Mouse (Mus musculus) right cerebral cortex, adult 18-20 months (tissue): ENCODE results near the gene St6gal1.

Source experiments
- DNase-seq: peaks from one replicate; pipeline ENCODE4 v3.0.0; 2022; ENCODE audit warnings: mixed read lengths

The St6gal1 gene

DNA sequence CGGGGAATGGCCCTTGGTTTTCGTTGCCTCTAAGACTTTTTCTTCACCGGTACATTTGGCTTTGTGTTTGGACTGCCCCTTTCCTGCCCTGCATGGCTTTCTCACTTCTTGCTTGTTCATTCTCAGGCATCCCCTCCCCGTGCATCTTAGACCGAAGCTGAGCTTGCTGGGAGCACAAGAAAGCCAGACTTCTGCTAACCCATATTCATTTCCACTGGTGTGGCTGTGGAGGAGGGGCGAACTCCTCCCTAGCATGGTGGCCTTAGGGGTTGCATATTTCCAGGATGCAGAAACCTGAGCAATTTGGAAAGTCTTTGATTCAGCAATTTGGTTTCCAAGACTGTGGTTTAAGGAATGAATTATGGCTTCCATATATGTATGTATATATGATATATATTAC, 29.1 kb downstream of the St6gal1 start:
- no peak for DNase-seq

DNA sequence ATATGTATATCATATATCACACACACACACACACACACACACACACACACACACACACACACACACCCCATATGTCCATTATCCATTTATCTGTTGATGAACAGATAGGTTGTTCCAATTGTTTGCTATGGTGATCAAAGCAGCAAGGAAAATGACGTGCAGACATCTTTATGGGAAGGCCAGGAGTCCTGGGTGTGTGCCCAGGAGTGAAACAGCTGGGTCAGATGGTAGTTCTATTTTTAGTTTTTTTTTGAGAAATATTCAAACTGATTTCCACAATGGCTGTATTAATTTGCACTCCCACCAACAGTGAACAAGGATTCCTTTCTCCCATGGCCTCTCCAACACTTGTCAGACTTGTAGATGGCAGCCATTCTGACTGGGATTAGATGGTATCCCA, 29.5 kb downstream of the St6gal1 start:
- no peak for DNase-seq

DNA sequence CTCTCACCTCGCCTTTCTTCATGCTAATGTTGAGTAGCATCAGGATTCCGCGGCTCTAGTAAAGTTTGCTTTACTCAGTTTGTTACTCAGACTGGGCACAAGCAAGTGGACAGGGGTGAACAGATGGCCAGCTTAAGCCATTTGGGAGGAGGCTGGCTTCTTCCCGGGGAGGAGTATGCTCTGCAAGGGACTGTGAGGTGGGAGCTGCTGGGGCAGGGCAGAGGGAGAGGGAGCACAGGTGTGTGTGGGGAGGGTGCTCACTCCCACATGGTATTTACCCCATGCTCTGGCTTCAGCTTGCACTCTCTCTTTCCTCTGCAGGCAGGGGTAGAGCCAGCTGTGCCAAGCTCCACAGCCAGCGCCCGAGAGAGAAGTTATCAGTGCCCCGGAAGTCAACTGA, 32.1 kb downstream of the St6gal1 start:
- DNase-seq = no peak

DNA sequence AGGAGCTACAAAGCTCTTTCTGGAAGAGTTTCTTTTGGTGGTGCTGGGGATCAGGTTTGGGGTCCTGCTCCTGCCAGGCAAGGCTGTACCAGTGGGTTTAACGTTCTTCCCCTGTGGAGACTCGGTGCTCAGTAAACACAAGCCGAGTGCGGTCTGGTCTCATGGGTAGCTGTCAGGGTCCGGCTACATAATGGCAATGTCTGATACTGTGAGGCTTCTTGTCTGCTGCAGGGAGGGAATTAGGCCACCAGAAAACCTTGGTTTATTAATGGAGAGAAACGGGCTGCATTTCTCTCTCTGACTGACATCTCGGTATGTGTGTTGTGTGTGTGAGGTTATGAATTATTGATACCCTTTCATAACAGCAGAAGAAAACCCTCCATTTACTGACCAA, 33.9 kb downstream of the St6gal1 start:
- no peak for DNase-seq

DNA sequence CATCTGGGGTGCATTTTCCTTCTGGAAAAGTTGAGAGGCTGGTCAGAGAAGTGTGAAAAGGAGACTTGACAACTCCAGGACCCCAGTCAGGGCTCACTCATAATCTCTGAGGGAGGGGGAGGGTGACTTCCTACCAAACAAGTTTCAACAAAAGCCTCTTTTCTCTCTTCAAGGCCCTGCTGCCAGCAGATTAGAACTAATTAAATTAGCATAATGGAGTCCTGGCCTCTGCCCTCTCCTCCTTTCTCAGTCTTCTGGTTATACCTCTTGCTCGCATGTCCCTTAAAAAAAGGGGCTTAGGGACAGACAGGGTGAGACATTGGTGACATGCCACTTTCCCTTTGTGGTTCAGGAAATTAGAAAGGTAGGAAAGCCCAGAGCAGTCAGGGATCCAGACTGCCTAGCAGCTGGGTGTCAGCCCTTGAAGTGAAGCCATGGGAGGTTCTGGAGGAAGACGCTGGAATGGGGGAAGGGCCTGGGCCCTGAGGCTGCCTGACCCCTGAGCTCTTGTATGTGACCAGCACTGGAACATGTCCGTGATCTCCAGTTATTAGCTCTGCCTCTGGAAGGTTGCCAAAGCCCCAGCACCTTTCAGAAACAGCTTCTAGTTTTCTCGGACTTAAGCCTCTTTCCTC, 34.4 kb downstream of the St6gal1 start:
- DNase-seq = no peak

DNA sequence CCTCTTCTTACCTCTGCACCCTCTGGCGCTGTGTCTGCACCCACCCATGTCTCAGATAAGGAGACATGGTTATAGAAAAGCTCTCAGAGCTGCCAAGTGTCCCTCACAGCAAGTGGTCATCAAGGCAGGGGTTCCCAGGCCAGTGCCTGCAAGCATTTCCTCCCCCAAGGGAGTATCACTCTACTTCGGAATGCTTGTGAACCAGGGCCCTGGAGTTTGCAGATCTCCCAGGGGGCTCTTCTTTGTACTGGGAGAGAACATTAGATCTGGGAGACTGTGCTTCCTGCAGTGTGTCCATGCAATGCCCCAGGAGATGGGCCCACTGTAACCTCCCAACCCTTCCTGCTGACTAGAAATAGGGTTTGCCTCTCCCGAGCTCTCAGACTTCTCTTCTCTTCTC, 35.0 kb downstream of the St6gal1 start:
- DNase-seq = no peak

DNA sequence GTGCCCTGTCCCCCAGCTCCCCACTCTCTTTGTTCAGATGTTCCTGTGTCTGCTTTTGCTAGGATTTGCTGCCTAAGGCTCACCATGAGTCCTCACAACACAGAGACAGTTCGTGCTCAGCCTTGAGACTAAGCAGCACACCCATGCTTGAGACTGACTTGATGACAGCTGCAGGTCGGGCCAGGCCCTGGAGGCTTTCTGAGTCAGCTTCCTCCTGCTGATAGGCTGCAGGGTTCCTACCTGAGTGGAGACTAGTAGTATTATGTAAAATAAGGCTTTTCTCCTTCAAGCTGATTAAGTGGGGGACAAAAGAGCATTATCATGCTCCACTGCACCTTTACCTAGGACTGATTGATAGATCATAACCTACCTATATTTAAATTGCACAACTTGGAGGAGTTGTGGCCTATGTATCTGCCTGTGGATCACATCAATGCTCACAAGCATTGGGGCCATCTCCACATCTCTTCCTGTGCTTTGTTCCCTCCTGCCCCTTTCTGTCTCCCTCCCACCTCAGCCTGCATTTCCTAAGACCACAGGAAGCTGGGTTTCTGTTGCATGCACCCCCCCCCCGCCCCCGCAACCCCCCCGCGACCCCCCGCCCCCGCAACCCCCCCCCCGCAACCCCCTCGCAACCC, 37.7 kb downstream of the St6gal1 start:
- DNase-seq = no peak

DNA sequence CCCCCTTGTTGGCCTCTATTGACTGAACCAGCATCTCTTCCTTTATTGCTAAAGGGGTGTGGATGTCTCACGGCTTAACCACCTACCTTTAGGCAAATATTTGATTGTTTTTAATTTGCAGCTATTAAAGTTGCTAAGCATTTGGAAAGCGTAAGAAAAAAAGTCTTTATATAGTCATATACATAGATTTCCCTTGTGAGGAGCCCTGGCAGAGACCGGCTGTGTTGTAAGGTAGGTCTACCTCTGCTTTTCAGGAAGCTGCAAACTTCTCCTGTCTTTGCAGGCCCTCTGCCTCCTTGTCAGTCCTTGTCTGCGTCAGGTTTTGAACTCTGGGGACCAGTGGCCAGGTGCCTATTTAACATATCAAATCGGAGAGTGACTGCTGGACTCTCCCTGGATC, 38.3 kb downstream of the St6gal1 start:
- DNase-seq = no peak

DNA sequence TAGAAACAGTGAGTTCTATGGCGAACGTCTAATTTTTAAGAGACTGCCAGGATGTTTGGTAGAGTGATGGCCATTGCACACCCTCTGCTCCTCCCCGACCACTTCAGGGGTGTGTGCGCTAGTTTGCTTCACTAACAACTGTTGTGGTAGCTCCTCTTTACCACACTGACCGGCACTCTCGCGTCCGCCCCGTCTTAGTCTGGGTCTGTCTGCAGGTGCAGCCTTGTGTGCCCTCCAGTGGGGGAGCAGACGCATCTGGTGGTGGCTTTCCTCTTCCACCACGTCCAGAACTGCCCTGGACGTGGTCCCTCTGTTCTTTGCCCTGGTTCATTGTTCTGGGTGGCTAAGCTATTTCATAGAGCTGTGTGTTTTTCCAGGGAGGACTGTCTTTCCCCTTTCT, 40.5 kb downstream of the St6gal1 start:
- DNase-seq = no peak

DNA sequence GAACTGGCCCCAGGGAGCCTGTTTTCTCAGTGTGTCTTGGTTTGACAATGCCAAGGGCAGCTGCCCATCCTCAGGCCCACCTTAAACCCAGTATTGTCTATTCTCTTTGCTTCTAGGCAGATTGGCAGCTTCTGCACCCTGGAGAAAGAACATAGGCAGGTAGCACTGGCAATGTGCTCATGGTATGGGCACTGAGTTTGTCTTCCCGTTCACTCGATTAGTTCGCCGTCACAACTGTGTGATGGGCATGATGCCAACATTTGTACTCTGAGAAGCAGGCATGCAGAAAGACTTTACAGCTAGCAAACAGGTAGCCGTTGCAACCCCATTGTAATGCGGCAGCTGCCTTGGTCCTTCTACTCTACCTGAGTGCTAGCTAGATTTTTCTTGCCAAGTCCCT, 40.9 kb downstream of the St6gal1 start:
- DNase-seq = no peak

DNA sequence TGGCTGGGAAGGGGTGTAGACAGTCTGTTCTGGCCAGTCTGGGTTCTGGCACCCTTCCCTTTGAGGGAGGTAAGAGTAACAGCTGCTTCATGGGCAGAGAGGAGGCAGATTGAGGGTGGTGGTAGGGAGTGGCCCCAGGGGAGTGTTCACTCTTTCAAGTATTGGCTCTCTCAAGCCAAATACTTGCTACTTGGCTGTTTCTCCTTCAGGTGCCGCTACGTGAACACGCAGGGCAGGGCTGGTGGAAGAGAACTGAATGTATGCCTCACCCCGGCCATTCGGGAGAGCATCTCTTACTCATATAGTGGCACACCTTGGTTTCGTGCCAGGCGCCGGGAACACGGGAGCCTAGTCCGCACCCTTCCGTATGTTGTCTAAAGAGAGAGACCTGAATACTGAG, 41.8 kb downstream of the St6gal1 start:
- no peak for DNase-seq

DNA sequence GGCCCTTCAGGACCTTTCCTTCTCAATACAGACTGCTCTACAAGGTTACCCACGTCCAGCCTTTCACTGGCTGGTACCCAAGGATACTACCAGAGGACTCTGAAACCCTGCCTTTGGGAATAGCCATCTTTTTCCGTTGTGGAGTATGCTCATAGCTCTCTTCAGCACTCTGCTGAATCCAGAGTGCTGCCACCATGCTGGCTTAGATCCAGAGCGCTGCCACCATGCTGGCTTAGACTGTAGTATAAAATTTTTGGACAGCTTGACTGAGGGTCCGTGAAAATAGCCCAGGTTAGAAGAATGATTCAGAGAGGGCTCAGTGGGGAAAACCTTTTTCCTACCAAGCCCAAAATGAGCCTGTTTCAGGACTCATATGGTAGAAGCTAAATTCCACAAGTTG, 42.4 kb downstream of the St6gal1 start:
- no peak for DNase-seq

DNA sequence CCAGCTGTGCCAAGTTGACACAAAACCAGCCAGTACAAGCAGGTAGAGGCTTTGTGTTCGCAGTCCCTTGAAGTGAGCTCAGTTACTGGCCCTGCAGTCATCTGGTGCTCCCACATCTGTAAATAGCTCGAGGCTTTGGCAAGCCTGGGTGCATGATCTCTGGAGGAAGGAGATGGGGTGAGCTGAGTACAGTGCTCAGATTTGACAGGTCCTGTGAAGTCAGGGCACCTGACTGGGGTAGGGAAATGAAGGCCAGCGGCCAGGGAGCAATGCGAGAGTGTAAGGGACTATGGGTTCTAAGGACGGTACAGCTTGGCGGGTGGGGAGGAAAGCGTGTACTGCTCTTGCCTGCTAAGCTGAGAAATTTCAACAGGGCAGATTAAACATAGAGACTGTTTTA, 43.7 kb downstream of the St6gal1 start:
- DNase-seq = no peak

DNA sequence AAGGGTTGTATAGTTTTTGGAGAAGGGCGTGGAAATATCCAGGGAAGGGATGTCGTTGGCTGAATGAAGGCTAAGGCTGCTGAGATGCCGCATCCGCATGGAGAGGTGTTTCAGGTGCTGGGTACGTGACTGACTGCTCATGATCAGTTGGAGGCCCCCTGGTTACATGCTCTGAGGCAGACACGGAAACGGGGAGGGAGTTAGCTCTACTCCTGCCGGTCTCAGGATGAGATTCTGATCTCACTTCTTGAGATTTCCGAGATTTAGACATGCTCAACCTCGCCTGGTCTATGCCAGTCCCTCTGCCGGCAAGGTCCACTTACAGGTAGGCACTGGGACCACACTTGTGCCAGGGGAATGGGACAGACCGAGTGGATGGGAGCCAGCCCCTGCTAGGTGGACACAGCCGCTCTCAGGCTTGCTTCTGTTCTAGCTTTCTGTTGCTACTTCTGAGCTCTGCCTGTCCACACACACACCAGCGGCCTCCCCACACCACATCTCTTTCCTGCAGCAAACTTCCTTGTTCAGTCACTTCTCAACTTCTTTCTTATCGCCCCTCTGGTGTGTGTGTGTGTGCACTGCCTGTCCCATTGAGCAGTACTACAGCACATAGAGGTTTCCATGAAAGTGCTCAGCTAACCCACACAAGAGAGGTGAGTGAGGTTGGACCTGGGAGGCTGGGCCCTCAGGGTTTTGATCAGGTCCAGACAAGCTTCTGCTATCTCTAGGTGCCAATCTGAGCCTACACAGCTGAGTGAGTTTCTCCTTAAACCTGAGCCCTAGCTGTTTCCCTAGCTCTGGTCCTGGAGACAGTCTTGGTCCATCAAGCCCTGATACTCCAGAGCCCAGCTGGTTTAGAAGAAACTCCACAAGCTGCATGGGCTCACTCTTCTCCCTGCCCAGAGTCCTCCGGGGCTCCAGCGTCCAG, 44.8 kb downstream of the St6gal1 start:
- DNase-seq = no peak

DNA sequence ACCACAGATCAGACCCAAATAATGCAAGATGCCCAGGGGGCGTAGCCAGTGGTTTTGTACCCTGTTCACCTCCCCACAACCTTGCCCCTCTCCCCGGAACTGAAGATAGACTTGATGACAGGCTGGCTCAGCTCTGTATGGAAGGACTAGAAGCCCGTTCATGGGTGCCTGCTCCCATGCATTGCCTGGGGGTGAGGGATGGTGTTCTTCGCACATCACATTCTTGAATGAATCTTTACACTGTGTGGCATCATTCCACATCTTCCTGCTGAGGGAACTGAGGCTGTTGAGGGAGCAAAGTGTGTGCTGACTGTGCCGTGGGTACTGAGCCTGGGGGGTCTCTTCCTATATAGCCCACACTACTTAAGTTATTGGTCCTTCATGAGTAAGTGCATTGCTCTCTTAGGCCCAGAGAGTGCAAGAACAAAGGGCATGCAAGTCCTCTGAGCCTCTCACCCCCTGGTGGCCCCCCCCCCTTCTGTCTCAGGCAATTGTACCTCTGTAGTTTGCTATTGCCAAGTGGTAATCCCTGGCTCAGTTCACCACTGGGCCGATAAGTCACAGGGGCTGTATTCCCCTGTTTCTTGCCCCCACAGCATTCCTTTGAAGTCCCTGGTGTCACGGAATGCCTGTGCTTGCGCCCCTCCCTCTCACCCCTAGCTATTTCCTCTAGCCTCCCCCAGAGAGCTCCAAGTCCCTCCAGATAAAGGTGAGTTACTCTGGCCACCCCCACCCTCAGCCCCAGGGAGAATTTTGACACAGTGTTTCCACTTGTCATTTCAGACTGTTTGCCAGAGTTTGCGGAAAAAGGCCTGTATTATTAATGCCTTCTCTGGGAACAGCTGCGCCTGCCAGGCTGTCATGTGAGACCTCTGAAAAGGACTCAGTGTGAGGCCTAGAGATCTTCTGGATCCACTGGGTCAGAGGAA, 45.7 kb downstream of the St6gal1 start:
- peak; percentile 40 for DNase-seq

DNA sequence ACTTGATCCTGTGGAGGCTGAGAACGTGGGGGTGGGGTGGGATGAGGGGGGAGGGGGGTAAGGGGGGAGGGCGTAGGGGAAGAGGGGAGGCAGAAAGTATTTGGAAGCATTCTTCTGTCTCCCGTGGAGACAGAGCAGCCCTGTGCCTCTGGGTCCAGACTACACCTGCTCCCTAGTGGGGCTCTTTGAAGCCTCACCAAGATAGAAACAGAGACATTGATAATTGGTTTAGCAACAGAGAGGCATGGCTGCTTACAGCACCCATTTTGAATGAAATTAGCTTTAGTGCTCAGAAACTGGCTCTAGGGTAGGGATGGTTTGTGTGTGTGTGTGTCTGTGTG, 46.3 kb downstream of the St6gal1 start:
- no peak for DNase-seq

DNA sequence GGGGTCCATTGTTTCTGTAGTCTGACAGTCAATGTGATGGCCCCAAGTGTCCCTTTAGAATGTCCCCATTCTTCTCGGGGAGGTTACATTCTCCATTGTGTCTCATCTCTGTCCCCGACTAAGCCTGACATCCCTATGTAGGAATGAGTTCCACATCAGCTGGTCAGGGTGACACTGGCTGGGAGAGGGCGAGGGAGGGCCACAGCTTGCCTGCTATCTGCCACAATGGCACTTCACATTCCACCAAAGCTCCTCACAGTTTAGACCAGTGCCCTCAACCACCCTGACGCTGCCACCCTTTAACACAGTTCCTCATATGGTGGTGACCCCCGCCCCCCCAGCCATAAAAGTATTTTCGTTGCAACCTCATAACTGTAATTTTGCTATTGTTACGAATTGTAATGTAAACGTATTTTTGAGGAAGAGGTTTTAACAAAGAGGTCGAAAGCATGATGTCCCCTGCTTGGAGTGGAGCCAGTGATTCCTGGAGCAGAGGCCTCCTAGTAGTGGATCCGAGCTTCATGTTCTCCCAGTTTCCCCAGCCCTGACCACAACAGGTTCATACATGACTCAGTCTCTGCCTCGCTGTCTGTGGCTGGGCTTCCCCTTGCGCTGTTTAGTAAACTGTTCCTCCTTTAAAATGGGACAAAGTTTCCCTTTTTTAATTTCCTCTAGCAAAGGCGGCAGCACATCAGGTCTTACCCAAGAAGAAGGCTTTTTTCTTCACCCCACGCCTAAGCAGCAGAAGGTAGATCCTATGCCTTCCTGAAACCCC, 47.4 kb downstream of the St6gal1 start:
- no peak for DNase-seq

DNA sequence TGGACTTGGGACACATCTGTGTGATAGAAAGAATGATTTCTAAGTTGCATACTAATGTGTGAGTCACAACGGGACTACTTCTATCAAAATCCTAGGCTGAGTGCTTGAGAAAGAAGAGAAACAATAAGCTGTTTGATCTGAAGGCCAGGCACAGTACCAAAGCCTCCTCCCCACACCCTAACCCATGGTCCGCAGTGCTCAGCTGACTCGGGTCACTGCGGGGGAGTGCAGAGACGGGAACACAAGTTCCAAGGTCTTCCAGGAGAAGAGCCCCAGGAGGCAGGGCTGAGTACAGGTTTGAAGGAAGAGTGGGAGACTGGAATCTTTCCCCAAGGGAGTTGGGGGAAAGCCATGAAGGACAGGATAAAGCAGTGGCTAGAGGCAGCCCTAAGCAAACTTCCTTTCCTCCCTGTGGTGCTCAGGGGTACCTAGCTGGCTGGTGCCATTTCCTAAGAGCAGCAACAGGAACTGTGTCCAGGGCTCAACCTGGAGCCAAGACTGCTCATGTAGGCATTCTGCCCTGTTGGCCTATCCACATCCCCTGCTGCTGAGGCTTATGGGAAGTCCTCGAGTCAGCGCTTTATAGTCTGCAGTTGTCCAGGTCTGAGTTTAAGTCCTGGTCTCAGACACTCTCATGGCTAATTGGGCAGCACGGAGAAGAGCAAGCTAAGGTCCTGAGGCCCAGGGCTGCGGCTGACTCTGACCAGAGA, 48.1 kb downstream of the St6gal1 start:
- DNase-seq = no peak

DNA sequence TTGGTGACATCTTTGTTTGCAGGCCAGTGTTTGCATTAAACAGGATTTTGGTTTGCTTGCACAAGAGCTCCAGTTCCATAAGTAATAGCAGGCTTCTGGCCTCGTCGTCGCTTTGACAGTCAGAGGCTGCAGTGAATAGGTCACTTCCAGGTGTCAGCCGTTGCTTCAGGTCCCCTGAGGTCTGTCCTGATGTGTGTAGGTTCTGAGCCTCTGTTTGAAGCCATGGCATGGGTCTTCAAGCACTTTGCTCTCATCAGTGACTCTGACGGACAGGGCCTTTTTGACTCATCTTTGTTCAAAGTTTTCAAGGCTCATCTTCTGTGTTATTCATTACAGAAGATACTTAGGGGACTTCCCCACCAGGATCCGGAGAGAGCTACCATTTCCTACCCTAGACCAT, 49.5 kb downstream of the St6gal1 start:
- no peak for DNase-seq

DNA sequence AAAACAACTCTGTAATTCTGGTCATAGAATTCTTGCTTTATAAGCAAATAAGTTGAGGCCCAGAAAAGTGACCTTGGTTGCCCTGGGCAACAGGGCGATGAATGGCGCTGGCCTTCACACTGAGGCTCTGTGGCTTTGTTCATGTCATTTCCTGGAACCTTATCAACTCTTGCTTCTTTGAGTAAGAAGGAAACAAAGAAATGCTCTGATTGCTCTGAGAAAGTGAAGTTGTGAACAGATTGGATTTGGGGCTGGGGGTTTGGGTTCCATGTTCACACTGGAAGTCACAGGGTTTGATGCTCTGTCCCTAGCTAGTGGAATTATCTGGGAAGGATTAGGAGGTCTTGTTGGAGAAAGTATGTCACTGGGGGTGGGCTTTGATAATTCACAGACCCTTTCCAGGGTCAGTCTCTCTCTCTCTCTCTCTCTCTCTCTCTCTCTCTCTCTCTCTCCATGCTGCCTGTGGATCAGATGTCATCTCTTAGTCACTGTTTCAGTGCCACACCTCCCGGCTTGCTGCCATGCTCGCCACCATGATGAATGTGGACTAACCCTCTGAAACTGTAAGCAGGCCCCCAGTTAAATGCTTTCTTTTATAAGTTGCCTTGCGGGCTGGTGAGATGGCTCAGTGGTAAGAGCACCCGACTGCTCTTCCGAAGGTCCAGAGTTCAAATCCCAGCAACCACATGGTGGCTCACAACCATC, 50.2 kb downstream of the St6gal1 start:
- DNase-seq = no peak

DNA sequence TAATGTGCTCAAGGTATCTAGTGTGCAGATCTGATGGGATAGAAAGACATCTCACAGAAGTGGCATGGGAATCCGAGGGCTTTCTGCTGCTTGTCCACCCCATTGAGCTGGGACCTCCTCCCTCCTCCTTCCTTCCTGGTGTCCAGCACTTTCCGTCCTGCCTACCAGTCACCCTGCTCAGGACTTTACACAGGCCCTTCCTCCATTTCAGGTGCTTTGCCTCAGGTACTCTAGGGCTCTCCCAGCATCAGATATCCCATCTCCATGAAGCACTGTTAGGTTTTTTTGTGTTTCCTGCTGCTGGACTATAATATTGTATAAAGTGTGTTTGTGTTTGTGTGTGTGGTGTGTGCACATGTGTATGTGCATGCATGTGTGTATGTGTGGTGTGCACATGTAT, 51.1 kb downstream of the St6gal1 start:
- no peak for DNase-seq
